Mouse (Mus musculus) embryonic facial prominence, embryonic 15.5 days (tissue): Measurements from ENCODE around the gene Slc6a19. TPM values are rescaled to one million over a fixed set of nuclear protein-coding genes. Genes with fewer than 3 reads are reported as not detected.
"Not testable (repeated sequence)": the region's sequence is repeated elsewhere in the genome, so short reads cannot be mapped to it uniquely, and the experiment has no call there.

Source experiments
- ATAC-seq: fragments of 200-750 bp; cut with Nextera tagmentation; 2 replicates; pipeline ENCODE4 v1.8.0; 2017; ENCODE audit warnings: low read depth, moderate TSS enrichment; ENCODE audit not compliant: insufficient number of reproducible peaks, low FRiP score, low TSS enrichment
- H3K27ac ChIP-seq: fragments of 300-500 bp; sonication (generic); replicated peaks from 2 replicates; pipeline ENCODE4 v1.5.1; 2015; ENCODE audit warnings: mild to moderate bottlenecking, inconsistent platforms
- H3K27me3 ChIP-seq: fragments of 300-500 bp; sonication (generic); 2 replicates; pipeline ENCODE4 v1.6.1; 2015; ENCODE audit warnings: inconsistent platforms
- H3K36me3 ChIP-seq: fragments of 300-500 bp; sonication (generic); 2 replicates; pipeline ENCODE4 v1.6.1; 2015; ENCODE audit warnings: mild to moderate bottlenecking, inconsistent platforms
- H3K4me1 ChIP-seq: fragments of 300-500 bp; sonication (generic); 2 replicates; pipeline ENCODE4 v1.6.1; 2015; ENCODE audit warnings: inconsistent platforms
- H3K4me2 ChIP-seq: fragments of 300-500 bp; sonication (generic); replicated peaks from 2 replicates; pipeline ENCODE4 v1.6.1; 2015; ENCODE audit warnings: mild to moderate bottlenecking, inconsistent platforms
- H3K4me3 ChIP-seq: fragments of 300-500 bp; sonication (generic); replicated peaks from 2 replicates; pipeline ENCODE4 v1.5.1; 2015; ENCODE audit warnings: mild to moderate bottlenecking, inconsistent platforms
- H3K9ac ChIP-seq: fragments of 300-500 bp; sonication (generic); 2 replicates; pipeline ENCODE4 v1.6.1; 2015; ENCODE audit warnings: inconsistent platforms
- H3K9me3 ChIP-seq: fragments of 300-500 bp; sonication (generic); replicated peaks from 2 replicates; pipeline ENCODE4 v1.6.1; 2016; ENCODE audit warnings: inconsistent platforms
- WGBS: fragments of 180-500 bp; shearing (Covaris S2); methylation state at CpG from one replicate; pipeline ENCODE4 v1.1.7; 2015; 5-methylcytosine and 5-hydroxymethylcytosine counted together
- polyA plus RNA-seq: library from polyadenylated mRNA; unstranded; fragments of >200 nt; fragmentation: Nextera tagmentation; extraction: Ambion mirVana; gene quantifications from 2 replicates; pipeline ENCODE4 v1.2.1, GENCODE M21; 2015

Gene Slc6a19
- 0.25 and 0.62 TPM in 2 replicates for polyA plus RNA-seq

DNA sequence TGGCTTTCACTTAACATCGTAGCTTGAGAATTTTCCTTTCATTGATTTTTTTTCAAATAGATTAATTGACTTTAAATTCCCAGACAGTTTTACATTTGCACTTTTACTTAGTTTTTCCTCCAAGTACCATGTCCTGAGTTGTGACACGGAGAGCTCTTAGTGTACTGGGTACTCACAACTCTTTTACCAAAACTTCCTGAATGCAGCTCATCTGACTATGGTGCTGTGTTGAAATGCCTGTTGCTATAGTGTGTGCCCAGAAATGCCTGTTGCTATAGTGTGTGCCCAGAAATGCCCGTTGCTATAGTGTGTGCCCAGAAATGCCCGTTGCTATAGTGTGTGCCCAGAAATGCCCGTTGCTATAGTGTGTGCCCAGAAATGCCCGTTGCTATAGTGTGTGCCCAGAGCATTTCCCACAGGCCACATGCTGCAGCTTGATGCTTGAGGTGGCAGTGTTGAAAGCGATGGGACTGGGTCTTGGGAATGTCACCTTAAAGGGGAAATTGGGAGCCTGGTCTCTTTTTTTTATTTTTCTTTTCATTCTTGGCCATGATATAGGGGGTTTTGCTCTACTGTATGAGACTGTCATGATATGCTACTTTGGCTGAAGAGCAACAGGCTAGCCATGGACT is at the start of gene Slc6a19:
Slc6a19 (minus strand) TSS at position 172 of the 632 bp plus-strand sequence.
- Histone ChIP-seq H3K36me3 (no peaks in the 10 kb centered on the region), H3K9me3 (no peaks in the 10 kb centered on the region), H3K27me3 (no peaks in the 10 kb centered on the region), H3K27ac (no peak within 1 kb of the TSS), H3K4me1 (no peaks in the 10 kb centered on the region), H3K4me3 (no peak within 1 kb of the TSS), H3K4me2 (no peak within 1 kb of the TSS), H3K9ac (no peak within 1 kb of the TSS)
- whole genome bisulfite sequencing, result 89% methylated on average over 7 of the region's 7 CpGs
- no peak for ATAC-seq

- H3K4me1 ChIP-seq, result peaks cover 13% of the 10 kb centered on the region; the same call in 1 of the 2 replicates
- ATAC-seq, result no peak
- H3K4me2 ChIP-seq, result no peak overlapping the region
- H3K9me3 ChIP-seq, result no peaks in the 10 kb centered on the region
- H3K27ac ChIP-seq, result no peak overlapping the region
- 89% methylated on average over 3 of the region's 3 CpGs for WGBS
- H3K4me3 ChIP-seq, result no peak overlapping the region
- no peaks in the 10 kb centered on the region for H3K27me3 ChIP-seq
- H3K36me3 ChIP-seq, result no peaks in the 10 kb centered on the region
- H3K9ac ChIP-seq, result no peak overlapping the region
Observed at GRCm38 (mm10) chr13:73751284-73751683, 46.6 kb upstream of the Slc6a19 start.

- H3K9ac ChIP-seq, result no peak overlapping the region
- no peak overlapping the region for H3K4me2 ChIP-seq
- H3K4me1 ChIP-seq, result peaks cover 13% of the 10 kb centered on the region; the same call in 1 of the 2 replicates
- H3K27me3 ChIP-seq, result no peaks in the 10 kb centered on the region
- no peak overlapping the region for H3K4me3 ChIP-seq
- no peak overlapping the region; the same call in 1 of the 2 replicates for H3K27ac ChIP-seq
- no peak; the same call in 1 of the 2 replicates for ATAC-seq
- H3K9me3 ChIP-seq, result no peaks in the 10 kb centered on the region
- 42% methylated on average over 6 of the region's 6 CpGs for WGBS
- no peaks in the 10 kb centered on the region for H3K36me3 ChIP-seq
Observed at GRCm38 (mm10) chr13:73750435-73750834, 45.8 kb upstream of the Slc6a19 start.

DNA sequence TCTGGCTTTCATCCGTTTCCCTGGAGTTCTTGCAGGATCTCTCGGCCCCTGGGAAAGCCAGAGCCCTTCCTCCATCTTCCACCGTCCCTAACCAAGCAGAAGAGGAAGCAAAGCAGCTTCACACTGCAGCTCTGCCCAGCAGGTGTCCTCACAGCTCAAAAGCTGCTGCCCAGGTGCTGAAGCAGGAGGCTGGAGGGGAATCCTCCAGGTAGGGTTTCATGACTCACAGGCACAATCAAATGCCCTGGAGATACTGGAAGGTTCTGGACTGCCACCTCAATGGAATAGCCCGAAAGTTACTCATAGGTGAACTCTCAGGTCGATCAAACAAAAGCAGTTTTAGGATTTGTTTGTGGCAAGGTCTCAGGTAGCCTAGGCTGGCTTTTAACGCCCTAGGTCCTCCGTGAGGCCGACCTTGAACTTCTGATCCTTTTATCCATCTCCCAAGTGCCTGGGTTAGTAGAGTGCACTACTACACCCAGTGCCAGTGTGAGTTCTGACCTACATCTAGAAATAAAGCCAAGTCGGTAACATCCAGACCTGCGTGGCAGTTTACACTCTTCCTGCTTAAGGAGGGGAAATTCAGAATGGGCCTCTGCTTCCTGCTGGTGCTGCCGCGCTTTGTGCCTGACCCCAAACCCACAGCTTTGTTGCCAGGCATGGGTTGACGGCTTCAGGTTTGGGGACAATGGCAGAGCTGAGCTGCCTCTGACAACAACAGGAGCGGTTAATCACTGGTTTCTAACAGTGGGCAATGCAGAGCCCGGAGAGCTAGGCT is 44.2 kb upstream of the Slc6a19 start:
- Histone ChIP-seq H3K36me3 (no peaks in the 10 kb centered on the region), H3K4me3 (no peak overlapping the region), H3K4me2 (no peak overlapping the region), H3K9ac (no peak overlapping the region), H3K9me3 (no peaks in the 10 kb centered on the region), H3K4me1 (peaks cover 13% of the 10 kb centered on the region; the same call in 1 of the 2 replicates), H3K27ac (no peak overlapping the region), H3K27me3 (no peaks in the 10 kb centered on the region)
- WGBS, result 41% methylated on average over 15 of the region's 15 CpGs
- ATAC-seq, result no peak

DNA sequence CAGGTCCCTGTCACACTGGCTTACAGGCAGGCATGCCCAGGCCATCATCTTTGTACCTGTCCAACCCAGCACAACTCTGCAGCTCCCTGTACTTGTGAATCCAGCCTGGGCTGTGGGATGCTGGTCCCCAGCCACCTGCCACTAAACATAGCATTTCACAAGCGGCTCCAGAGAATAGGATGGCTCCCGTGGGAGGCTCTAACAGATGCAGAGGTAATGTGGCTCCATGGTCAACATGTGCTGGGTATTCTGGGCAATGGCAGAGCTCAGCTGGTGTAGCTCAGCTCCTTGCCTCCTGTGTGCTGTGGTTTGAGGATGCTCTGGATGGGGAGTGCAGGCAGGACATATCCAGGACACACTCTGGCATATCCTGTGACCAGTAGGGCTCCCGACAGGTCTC is 39.0 kb upstream of the Slc6a19 start:
- Histone ChIP-seq H3K4me1 (no peaks in the 10 kb centered on the region), H3K27ac (no peak overlapping the region), H3K9me3 (no peaks in the 10 kb centered on the region), H3K36me3 (no peaks in the 10 kb centered on the region), H3K4me3 (no peak overlapping the region), H3K9ac (no peak overlapping the region), H3K4me2 (no peak overlapping the region), H3K27me3 (no peaks in the 10 kb centered on the region)
- 63% methylated on average over 3 of the region's 3 CpGs for WGBS
- ATAC-seq, result 0 out of 2 replicates have a peak, but pooled peaks have one; percentile 49

DNA sequence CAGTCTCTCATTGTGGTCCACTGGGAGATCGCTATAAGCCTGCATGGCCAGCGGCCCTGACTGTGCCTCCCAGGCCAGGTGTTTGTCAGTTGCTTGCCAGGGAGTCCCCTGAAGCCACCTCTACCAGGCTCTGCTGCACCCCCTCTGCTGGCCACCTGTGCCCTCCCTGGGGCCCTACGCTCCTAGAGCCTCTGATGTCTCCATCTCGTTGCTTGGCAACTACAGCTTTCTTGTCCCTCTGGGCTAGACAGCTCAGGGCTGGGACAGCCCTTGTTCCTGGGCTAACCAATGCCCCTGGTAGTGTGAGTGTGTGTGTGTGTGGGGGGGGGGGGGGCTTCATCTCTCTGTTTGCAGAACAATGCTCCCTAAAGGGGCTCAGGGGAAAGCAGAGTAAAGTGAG is 38.3 kb upstream of the Slc6a19 start:
- Histone ChIP-seq H3K4me1 (no peaks in the 10 kb centered on the region), H3K4me2 (no peak overlapping the region), H3K27ac (no peak overlapping the region), H3K9ac (no peak overlapping the region), H3K4me3 (no peak overlapping the region), H3K36me3 (no peaks in the 10 kb centered on the region), H3K9me3 (no peaks in the 10 kb centered on the region), H3K27me3 (no peaks in the 10 kb centered on the region)
- ATAC-seq, result peak; percentile 83
- WGBS, result 45% methylated on average over 4 of the region's 4 CpGs

DNA sequence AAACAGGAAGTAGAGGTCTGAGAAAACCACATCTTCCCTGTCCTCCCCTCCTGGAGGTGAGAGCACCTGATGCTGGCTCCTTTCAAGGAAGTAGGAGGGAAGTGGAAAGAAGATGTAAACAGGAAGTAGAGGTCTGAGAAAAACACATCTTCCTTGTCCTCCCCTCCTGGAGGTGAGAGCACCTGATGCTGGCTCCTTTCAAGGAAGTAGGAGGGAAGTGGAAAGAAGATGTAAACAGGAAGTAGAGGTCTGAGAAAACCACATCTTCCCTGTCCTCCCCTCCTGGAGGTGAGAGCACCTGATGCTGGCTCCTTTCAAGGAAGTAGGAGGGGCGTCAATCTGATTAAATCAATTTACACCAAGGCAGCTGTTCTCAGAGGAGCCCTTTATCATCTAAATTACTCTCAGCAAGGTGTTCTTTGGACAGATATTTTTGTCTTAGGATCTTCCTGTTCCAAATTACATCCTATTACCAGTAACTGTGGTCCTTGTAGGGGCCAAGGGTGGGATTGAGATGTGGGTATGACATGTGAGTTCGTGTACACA is 35.8 kb upstream of the Slc6a19 start:
- not testable (repeated sequence) for H3K27me3 ChIP-seq, H3K9ac ChIP-seq, H3K27ac ChIP-seq, H3K9me3 ChIP-seq, H3K4me1 ChIP-seq, H3K4me2 ChIP-seq, H3K4me3 ChIP-seq, H3K36me3 ChIP-seq, ATAC-seq
- WGBS, result 60% methylated on average over 2 of the region's 2 CpGs

DNA sequence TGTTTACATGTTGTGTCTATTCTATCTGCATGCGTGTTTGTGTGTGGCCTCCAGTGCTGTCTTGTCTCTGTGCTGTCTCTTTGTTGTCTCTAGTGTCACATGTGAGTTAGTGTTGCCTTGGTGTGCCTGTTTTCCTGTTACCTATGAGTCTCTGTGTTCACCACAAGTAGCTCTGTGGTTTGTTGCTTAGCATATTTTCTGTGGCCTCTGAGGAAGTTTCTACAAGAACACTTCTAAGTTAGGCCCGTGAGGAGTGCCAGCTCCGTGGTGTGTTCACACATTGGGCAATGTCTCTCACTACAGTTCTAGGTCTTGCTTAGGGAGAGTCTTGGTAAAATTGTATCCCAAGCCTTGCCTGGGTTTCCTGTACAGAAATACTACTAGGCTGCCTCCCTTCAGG is 32.3 kb upstream of the Slc6a19 start:
- Histone ChIP-seq H3K4me3 (no peak overlapping the region), H3K36me3 (no peaks in the 10 kb centered on the region), H3K27ac (no peak overlapping the region), H3K9me3 (no peaks in the 10 kb centered on the region), H3K4me2 (no peak overlapping the region), H3K27me3 (peaks cover 9% of the 10 kb centered on the region; the same call in 1 of the 2 replicates), H3K9ac (no peak overlapping the region), H3K4me1 (peaks cover 9% of the 10 kb centered on the region; the same call in 1 of the 2 replicates)
- ATAC-seq, result no peak
- 83% methylated on average over 3 of the region's 3 CpGs for WGBS

DNA sequence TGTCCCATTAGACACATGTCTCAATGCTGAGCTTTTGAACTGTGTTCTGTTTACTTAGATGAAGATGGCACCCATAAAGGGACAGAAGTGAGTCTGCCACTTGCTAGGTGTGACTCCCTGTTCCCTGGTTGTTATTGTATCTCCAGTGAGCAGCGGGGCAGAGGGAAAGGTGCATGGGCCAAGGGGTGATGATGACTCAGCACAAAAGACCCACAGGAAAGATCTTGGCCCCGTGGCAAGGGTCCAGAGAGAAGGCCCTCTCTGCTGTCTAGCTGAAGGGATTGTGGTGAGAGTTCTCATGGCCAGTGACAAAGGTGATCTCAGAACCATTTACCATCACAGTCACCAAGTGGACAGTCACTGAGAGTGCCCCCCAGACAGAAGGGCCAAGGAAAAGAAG is 31.3 kb upstream of the Slc6a19 start:
- Histone ChIP-seq H3K36me3 (no peaks in the 10 kb centered on the region), H3K27ac (no peak overlapping the region), H3K4me3 (no peak overlapping the region), H3K4me1 (peaks cover 9% of the 10 kb centered on the region; the same call in 1 of the 2 replicates), H3K9me3 (no peaks in the 10 kb centered on the region), H3K4me2 (no peak overlapping the region), H3K9ac (no peak overlapping the region), H3K27me3 (peaks cover 9% of the 10 kb centered on the region; the same call in 1 of the 2 replicates)
- 81% methylated on average over 2 of the region's 2 CpGs for WGBS
- ATAC-seq, result no peak

- WGBS, result 79% methylated on average over 8 of the region's 8 CpGs
- ATAC-seq, result no peak
Observed at GRCm38 (mm10) chr13:73735270-73735669, 30.6 kb upstream of the Slc6a19 start.

DNA sequence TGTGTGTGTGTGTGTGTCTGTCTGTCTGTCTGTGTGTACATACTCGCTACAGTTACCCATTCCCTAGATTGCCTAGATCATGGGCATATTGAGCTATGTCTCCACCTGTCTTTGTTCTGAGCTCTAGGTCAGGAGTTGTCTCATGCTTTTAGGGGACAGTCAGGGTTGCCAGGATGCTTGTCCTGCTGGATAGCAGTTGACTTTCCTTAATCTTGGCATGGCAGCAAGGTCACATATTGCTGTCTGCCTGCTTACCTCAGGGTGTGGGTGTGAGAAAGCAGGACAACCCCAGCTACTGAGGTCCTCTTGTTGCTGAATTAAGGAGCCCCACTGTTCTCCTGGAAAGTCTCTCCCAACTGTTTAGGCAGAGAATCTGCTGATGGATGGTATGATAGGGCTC is 29.7 kb upstream of the Slc6a19 start:
- H3K9ac ChIP-seq, result no peak overlapping the region
- no peak overlapping the region for H3K4me2 ChIP-seq
- H3K27ac ChIP-seq, result no peak overlapping the region
- H3K9me3 ChIP-seq, result no peaks in the 10 kb centered on the region
- H3K4me1 ChIP-seq, result peaks cover 9% of the 10 kb centered on the region; the same call in 1 of the 2 replicates
- no peaks in the 10 kb centered on the region for H3K36me3 ChIP-seq
- 71% methylated on average over 1 of the region's 1 CpGs for WGBS
- peaks cover 9% of the 10 kb centered on the region; the same call in 1 of the 2 replicates for H3K27me3 ChIP-seq
- ATAC-seq, result no peak
- H3K4me3 ChIP-seq, result no peak overlapping the region

More at GRCm38 (mm10) chr13:73735270-73735669, 30.6 kb upstream of the Slc6a19 start:
- no peaks in the 10 kb centered on the region for H3K36me3 ChIP-seq
- H3K4me1 ChIP-seq, result peaks cover 9% of the 10 kb centered on the region; the same call in 1 of the 2 replicates
- no peak overlapping the region for H3K4me2 ChIP-seq
- H3K9ac ChIP-seq, result no peak overlapping the region
- H3K27me3 ChIP-seq, result peaks cover 9% of the 10 kb centered on the region; the same call in 1 of the 2 replicates
- H3K27ac ChIP-seq, result no peak overlapping the region
- no peak overlapping the region for H3K4me3 ChIP-seq
- H3K9me3 ChIP-seq, result no peaks in the 10 kb centered on the region
